Mouse (Mus musculus): ENCODE data around the gene B4galt5. TPM values are rescaled to one million over a fixed set of nuclear protein-coding genes. Genes with fewer than 3 reads are reported as not detected.

The B4galt5 gene
- polyA plus RNA-seq, 1 experiment = 70.0 TPM

GRCm38 (mm10) chr2:167344871-167345507 is 4.0 kb downstream of the B4galt5 start:
- Histone ChIP-seq H3ac (ENCODE audit: control insufficient read depth, insufficient read length) (no peak overlapping the region), H3K4me3 (no peak overlapping the region), H3K27me3 (ENCODE audit: control insufficient read depth, insufficient read depth, insufficient read length) (no peaks in the 10 kb centered on the region), H3K36me3 (ENCODE audit: control insufficient read depth, insufficient read depth) (no peaks in the 10 kb centered on the region), H3K79me2 (ENCODE audit: control insufficient read depth, insufficient read depth) (peaks cover 83% of the 10 kb centered on the region), H3K4me2 (ENCODE audit: low read depth) (no peak overlapping the region)
- no peak for TF ChIP-seq REST (IDR thresholded peaks at IDR 0.05; ENCODE audit: insufficient read depth, insufficient read length)
- TF ChIP-seq TCF12 (IDR thresholded peaks at IDR 0.05; ENCODE audit: insufficient read depth, poor library complexity, severe bottlenecking) = no peak
- TF ChIP-seq USF1 (IDR thresholded peaks at IDR 0.05; ENCODE audit: low read depth) = no peak
- no peak for TF ChIP-seq POLR2A (IDR thresholded peaks at IDR 0.05; ENCODE audit: insufficient read length, low read depth)
- TF ChIP-seq MYOD1 (IDR thresholded peaks at IDR 0.05; ENCODE audit: control insufficient read depth in 1 of 3, insufficient read length in 2 of 3, low read depth in 2 of 3) = no peak
- TF ChIP-seq MAX (IDR thresholded peaks at IDR 0.05; ENCODE audit: low read depth) = no peak
- TF ChIP-seq SRF (IDR thresholded peaks at IDR 0.05; ENCODE audit: control insufficient read depth, insufficient read length, low read depth) = no peak
- no peak for TF ChIP-seq MYOG (IDR thresholded peaks at IDR 0.05; ENCODE audit: control insufficient read depth in 1 of 3, insufficient read depth in 1 of 3, insufficient read length in 2 of 3, low read depth in 2 of 3)
- no peak for TF ChIP-seq TCF3 (IDR thresholded peaks at IDR 0.05; ENCODE audit: insufficient read length, low read depth)
- TF ChIP-seq E2F4 (IDR thresholded peaks at IDR 0.05; ENCODE audit: insufficient read depth) = no peak
- no peak for TF ChIP-seq POLR2AphosphoS2 (IDR thresholded peaks at IDR 0.05; ENCODE audit: insufficient read length, low read depth)
- no peak for TF ChIP-seq CEBPB (IDR thresholded peaks at IDR 0.05; ENCODE audit: insufficient read depth, poor library complexity, severe bottlenecking)

- Histone ChIP-seq H3K27me3 (ENCODE audit: control insufficient read depth, insufficient read depth, insufficient read length) (no peaks in the 10 kb centered on the region), H3K4me3 (no peak overlapping the region), H3K4me2 (ENCODE audit: low read depth) (peak overlapping the region; percentile 4), H3K79me2 (ENCODE audit: control insufficient read depth, insufficient read depth) (peaks cover 97% of the 10 kb centered on the region), H3K36me3 (ENCODE audit: control insufficient read depth, insufficient read depth) (no peaks in the 10 kb centered on the region), H3ac (ENCODE audit: control insufficient read depth, insufficient read length) (no peak overlapping the region)
- no peak for TF ChIP-seq TCF12 (IDR thresholded peaks at IDR 0.05; ENCODE audit: insufficient read depth, poor library complexity, severe bottlenecking)
- peak; percentile 28 for TF ChIP-seq POLR2AphosphoS2 (IDR thresholded peaks at IDR 0.05; ENCODE audit: insufficient read length, low read depth)
Observed at GRCm38 (mm10) chr2:167343369-167344140, 5.4 kb downstream of the B4galt5 start.

- no peaks in the 10 kb centered on the region for H3K36me3 ChIP-seq (ENCODE audit: control insufficient read depth, insufficient read depth)
- no peak overlapping the region for H3K4me2 ChIP-seq (ENCODE audit: low read depth)
- no peak overlapping the region for H3K4me3 ChIP-seq
- no peak overlapping the region for H3ac ChIP-seq (ENCODE audit: control insufficient read depth, insufficient read length)
- no peak for TF ChIP-seq MYOG (IDR thresholded peaks at IDR 0.05; ENCODE audit: control insufficient read depth in 1 of 3, insufficient read depth in 1 of 3, insufficient read length in 2 of 3, low read depth in 2 of 3)
- TF ChIP-seq E2F4 (IDR thresholded peaks at IDR 0.05; ENCODE audit: insufficient read depth) = no peak
- TF ChIP-seq POLR2AphosphoS2 (IDR thresholded peaks at IDR 0.05; ENCODE audit: insufficient read length, low read depth) = no peak
- no peak for TF ChIP-seq REST (IDR thresholded peaks at IDR 0.05; ENCODE audit: insufficient read depth, insufficient read length)
- no peak for TF ChIP-seq POLR2A (IDR thresholded peaks at IDR 0.05; ENCODE audit: insufficient read length, low read depth)
- no peaks in the 10 kb centered on the region for H3K27me3 ChIP-seq (ENCODE audit: control insufficient read depth, insufficient read depth, insufficient read length)
- H3K79me2 ChIP-seq (ENCODE audit: control insufficient read depth, insufficient read depth) = peaks cover 98% of the 10 kb centered on the region
Observed at GRCm38 (mm10) chr2:167342876-167343275, 6.1 kb downstream of the B4galt5 start.

- Histone ChIP-seq H3K79me2 (ENCODE audit: control insufficient read depth, insufficient read depth) (peaks cover 98% of the 10 kb centered on the region), H3ac (ENCODE audit: control insufficient read depth, insufficient read length) (no peak overlapping the region), H3K36me3 (ENCODE audit: control insufficient read depth, insufficient read depth) (no peaks in the 10 kb centered on the region), H3K4me2 (ENCODE audit: low read depth) (no peak overlapping the region), H3K27me3 (ENCODE audit: control insufficient read depth, insufficient read depth, insufficient read length) (no peaks in the 10 kb centered on the region), H3K4me3 (no peak overlapping the region)
- TF ChIP-seq USF1 (IDR thresholded peaks at IDR 0.05; ENCODE audit: low read depth) (no peak), MAX (IDR thresholded peaks at IDR 0.05; ENCODE audit: low read depth) (no peak), POLR2AphosphoS2 (IDR thresholded peaks at IDR 0.05; ENCODE audit: insufficient read length, low read depth) (no peak), CEBPB (IDR thresholded peaks at IDR 0.05; ENCODE audit: insufficient read depth, poor library complexity, severe bottlenecking) (no peak), MYOD1 (IDR thresholded peaks at IDR 0.05; ENCODE audit: control insufficient read depth in 1 of 3, insufficient read length in 2 of 3, low read depth in 2 of 3) (no peak), POLR2A (IDR thresholded peaks at IDR 0.05; ENCODE audit: insufficient read length, low read depth) (no peak), TCF3 (IDR thresholded peaks at IDR 0.05; ENCODE audit: insufficient read length, low read depth) (no peak), SRF (IDR thresholded peaks at IDR 0.05; ENCODE audit: control insufficient read depth, insufficient read length, low read depth) (no peak), MYOG (IDR thresholded peaks at IDR 0.05; ENCODE audit: control insufficient read depth in 1 of 3, insufficient read depth in 1 of 3, insufficient read length in 2 of 3, low read depth in 2 of 3) (no peak), TCF12 (IDR thresholded peaks at IDR 0.05; ENCODE audit: insufficient read depth, poor library complexity, severe bottlenecking) (no peak), E2F4 (IDR thresholded peaks at IDR 0.05; ENCODE audit: insufficient read depth) (no peak), REST (IDR thresholded peaks at IDR 0.05; ENCODE audit: insufficient read depth, insufficient read length) (no peak)
Observed at GRCm38 (mm10) chr2:167337580-167337979, 11.4 kb downstream of the B4galt5 start.

GRCm38 (mm10) chr2:167337214-167337512 is 11.8 kb downstream of the B4galt5 start:
- peaks cover 98% of the 10 kb centered on the region for H3K79me2 ChIP-seq (ENCODE audit: control insufficient read depth, insufficient read depth)
- no peaks in the 10 kb centered on the region for H3K27me3 ChIP-seq (ENCODE audit: control insufficient read depth, insufficient read depth, insufficient read length)
- no peak overlapping the region for H3K4me2 ChIP-seq (ENCODE audit: low read depth)
- H3ac ChIP-seq (ENCODE audit: control insufficient read depth, insufficient read length) = no peak overlapping the region
- TF ChIP-seq SRF (IDR thresholded peaks at IDR 0.05; ENCODE audit: control insufficient read depth, insufficient read length, low read depth) (no peak), TCF3 (IDR thresholded peaks at IDR 0.05; ENCODE audit: insufficient read length, low read depth) (no peak), E2F4 (IDR thresholded peaks at IDR 0.05; ENCODE audit: insufficient read depth) (no peak), TCF12 (IDR thresholded peaks at IDR 0.05; ENCODE audit: insufficient read depth, poor library complexity, severe bottlenecking) (no peak), REST (IDR thresholded peaks at IDR 0.05; ENCODE audit: insufficient read depth, insufficient read length) (no peak), MYOG (IDR thresholded peaks at IDR 0.05; ENCODE audit: control insufficient read depth in 1 of 3, insufficient read depth in 1 of 3, insufficient read length in 2 of 3, low read depth in 2 of 3) (no peak), POLR2AphosphoS2 (IDR thresholded peaks at IDR 0.05; ENCODE audit: insufficient read length, low read depth) (no peak), MYOD1 (IDR thresholded peaks at IDR 0.05; ENCODE audit: control insufficient read depth in 1 of 3, insufficient read length in 2 of 3, low read depth in 2 of 3) (no peak), MAX (IDR thresholded peaks at IDR 0.05; ENCODE audit: low read depth) (no peak), USF1 (IDR thresholded peaks at IDR 0.05; ENCODE audit: low read depth) (no peak), CEBPB (IDR thresholded peaks at IDR 0.05; ENCODE audit: insufficient read depth, poor library complexity, severe bottlenecking) (no peak), POLR2A (IDR thresholded peaks at IDR 0.05; ENCODE audit: insufficient read length, low read depth) (no peak)
- H3K36me3 ChIP-seq (ENCODE audit: control insufficient read depth, insufficient read depth) = no peaks in the 10 kb centered on the region
- no peak overlapping the region for H3K4me3 ChIP-seq

Data from myocyte (in vitro differentiated cells).